Mouse (Mus musculus) layer of hippocampus, adult 11-12 months (tissue): ENCODE results near the gene Dtx3l.
"Not testable (repeated sequence)": the region's sequence is repeated elsewhere in the genome, so short reads cannot be mapped to it uniquely, and the experiment has no call there.

Source experiments
- DNase-seq: peaks from one replicate; pipeline ENCODE4 v3.0.0; 2022; ENCODE audit warnings: low spot score

Gene Dtx3l

DNA sequence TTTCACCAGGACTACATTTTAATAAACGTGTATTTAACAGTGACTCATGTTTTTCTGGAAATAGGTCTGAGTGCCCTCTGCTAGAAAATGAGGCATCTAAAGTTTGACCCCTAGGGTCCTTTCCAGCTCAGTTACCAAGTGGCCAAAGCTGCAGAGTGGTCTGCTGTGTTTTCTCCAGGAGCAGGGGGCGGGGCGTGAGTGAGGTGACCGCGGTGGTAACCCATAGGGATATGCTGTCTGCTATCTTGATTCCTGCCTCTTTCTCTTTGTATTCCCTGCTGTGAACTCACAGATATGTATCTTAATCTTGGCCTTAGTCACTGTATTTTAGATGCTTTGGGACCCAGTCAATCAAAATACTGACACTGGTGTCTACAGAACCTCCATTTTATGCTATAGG lies 14.6 kb downstream of the Dtx3l start:
- no peak for DNase-seq

DNA sequence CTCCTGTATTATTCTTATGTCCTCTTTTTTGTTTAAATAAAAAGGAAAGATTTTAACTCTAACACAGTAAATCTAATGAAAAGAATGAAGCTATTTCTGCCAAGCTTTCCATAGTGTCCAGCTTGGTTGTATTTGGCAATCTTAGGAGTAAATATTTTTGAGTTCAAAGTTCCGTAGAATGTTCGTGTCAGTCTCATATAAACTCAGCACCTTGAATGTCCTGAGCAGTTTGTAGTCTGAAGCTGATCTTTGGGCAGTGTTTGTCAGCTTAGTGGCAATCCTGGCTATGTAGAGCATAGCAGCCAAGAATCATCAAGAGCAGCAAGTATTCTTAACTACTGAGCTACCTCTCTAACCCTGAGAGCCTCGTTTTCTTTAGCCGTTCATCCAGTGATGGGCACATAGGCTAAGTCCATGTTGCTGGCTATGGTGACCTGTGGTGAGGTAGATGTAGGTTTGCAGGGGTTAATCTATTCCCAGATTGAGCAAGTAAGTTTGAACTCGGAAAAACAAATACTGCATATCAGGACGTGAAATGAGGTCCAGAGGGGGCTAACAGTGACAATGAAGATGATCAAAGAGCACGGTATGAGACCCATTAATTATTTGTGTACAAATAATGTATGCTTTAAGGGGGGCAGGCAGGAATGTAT lies 15.3 kb downstream of the Dtx3l start:
- no peak for DNase-seq

DNA sequence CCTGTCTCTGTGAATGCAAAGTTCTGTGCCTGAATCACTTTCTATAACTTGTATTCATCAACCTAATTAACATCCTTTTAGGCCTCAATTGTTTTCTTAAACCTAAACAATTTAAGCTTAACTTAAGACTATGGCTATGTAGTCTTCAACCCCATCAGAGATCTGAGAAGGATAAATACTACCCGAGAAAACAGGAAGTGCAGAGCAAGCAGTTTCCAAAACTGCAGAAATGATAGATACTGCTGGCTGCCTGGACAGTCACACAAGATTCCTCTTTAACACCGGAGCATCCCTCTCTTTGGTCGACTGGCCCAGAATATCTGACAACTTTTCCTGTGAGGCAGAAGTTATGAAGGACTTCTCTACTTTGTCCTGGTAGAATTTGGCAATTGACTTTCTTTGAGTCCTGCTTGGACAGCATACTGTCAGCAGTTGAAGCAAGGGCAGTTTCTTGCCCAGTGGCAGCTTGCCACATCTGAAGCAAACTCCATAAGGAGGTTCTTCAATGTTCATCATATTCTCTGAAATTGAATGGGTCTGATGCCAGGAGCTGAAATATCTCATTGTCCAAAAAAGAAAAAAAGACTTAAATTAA lies 16.6 kb downstream of the Dtx3l start:
- no peak for DNase-seq

DNA sequence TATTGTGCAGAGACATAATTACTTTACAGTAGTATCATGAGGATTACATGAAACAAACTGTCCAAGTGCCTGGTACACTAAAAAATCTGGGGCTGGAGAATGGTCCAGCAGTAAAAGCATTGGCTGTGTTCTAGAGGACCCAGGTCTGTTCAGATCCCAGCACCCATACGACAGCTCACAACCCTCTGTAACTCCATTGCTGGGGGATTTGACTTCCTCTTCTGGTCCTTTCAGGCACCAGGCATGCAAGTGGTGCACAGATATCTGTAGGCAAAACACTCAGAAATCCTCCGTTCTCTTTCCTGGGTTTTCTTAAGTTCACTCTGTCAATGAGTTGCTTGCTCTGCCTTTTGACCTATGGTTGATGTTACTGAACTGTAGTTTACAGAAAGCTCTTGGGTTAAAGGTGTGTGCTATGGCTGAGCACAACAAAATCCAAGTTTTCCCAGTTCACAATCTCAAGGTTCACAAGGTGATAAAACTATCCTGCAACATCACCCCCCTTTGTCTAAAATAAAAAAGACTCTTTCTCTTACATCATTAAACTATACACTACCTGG lies 17.2 kb downstream of the Dtx3l start:
- no peak for DNase-seq

DNA sequence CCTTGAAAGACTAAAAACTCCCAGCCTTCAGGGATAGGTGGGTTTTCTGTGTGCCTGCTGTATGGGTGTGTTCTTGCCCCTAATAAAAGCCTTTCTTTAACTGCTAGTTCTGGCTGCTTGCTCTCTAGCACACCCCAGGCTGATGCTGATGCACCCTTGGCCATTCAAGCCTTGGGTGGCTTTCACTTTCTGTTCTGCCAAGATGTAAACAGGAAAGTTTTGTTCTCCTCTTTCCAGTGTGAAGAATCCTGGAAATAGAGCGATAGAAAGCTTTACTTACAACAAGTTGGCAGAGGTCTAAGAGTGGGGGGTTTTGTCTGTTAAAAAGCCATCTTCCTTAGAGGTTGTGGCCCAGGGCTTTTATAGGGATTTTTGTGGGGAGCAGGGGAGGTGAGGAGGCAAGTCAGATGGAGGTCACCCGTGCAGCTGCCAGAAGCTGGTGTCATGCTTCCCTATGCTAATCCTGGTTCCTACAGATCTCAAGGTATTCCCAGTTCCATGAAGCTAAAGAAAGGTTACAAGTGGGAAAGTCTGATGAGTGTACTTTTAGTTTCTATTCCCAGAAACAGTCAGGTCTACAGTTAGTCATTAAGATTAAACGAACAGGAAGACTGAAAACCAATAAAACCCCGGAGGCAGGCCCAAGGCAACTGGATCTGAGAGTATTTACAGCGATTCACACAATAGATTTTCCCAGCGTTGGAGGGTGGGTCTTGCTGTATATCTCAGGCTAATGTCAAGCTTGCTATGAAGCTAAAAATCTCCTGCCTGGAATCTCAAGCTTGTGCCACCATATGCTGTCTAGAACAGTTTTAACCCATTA lies 20.0 kb downstream of the Dtx3l start:
- DNase-seq = no peak

DNA sequence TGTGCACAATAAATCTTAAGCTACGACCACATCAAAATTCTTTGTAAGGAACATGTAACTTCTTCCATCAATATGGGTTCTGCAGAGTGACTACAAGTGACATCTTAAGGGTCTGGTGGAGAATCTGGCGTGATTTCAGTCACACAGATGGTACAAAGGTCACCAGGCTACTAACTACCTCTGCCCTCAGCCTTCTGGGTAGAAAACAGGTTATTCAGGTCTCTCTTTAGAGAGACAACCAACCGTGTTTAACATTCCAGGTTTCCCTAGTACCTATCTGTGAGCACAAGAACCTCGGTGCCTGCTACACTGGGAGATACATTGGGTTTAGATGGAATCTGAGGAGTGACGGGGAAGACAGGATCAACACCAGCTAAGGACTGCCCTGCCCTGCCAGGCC lies 24.6 kb downstream of the Dtx3l start:
- DNase-seq = no peak

DNA sequence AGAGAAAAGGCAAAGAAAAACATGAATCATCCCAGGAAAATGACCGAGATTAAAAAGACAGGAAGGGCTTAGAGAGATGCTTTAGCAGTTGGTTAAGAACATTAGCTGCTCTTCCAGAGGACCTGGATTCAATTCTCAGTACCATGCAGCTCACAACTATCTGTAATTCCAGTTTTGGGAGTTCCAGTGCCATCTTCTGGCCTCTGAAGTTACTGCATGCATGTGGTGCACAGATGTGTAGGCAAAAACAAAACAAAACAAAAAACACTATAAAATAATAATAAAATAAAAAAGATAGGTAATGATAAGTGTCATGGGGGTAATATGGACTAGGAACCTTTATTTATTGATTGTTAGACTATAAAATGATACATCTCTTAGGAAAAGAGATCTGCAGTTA lies 25.4 kb downstream of the Dtx3l start:
- no peak for DNase-seq

DNA sequence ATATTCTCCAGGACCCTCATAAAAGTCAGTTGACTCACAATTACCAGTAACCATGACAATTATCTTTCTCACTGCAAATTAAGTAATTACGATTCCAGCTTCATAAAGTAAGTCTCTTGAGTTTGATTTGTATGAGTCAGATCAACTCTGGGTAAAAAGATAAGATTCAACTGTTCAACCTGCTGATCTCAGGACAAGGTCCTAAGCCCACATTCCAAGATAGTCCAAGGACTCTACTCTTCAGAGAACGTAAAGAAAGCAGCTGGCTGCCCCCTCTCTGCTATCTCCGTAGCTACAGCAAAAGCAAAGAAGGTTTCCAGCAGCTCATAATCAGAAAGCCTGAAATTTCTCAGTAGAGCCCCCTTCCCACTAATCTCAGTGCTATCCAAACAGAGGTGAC lies 27.5 kb downstream of the Dtx3l start:
- DNase-seq = no peak

DNA sequence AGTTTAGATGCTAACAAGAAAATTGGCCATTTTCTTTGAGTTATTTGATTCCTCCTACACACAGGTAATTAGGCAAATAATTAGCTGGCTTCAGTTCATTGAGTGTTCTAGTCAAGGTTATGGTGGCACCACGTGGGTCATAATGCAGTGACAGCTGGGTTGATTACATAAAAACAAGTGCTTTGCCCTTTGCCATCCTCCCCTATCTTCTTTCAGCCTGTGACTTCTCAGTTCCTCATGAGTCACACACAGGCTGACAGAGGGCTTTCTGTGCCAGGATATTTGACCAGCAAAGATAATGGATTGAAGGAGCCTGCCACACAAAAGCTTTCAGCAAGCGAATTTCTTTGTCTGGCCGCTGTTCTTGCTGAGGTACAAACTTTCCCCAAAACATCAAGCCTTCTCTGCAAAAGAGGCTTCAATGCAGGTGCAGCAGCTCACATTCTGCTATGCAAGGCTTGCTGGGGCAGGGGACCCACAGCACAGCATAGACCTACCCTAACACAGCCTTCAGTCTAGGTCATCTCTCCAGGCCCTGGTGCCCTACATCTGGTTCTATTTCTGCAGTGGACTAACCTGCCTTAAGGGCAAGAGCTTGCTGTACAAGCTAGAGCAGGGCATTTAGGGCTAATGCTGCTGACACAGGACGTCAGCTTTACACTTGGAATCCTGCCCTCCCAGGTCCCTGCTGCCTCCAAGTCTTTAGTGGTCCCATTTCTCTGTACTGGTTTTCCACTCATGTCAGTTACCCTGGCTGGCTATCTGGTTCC lies 31.3 kb downstream of the Dtx3l start:
- no peak for DNase-seq

DNA sequence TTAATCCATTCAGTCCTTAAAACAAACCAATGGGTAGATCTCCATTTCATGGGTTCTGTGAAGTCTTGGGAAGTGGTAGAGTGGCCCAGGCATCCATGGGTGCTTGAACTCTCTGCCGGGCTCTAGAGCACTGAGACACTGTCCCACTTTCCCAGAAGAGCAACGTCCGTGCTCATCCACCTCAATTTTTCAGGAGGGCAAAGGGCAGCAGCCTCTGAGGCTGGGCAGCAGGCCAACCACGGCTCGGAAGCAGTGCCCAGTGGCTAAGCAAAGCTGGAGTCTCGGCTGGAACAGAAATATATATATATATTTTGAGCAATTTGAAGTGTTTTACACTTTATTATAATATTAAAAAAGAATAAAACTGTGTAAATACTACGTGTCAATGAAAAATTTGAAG lies 32.1 kb downstream of the Dtx3l start:
- DNase-seq = no peak

DNA sequence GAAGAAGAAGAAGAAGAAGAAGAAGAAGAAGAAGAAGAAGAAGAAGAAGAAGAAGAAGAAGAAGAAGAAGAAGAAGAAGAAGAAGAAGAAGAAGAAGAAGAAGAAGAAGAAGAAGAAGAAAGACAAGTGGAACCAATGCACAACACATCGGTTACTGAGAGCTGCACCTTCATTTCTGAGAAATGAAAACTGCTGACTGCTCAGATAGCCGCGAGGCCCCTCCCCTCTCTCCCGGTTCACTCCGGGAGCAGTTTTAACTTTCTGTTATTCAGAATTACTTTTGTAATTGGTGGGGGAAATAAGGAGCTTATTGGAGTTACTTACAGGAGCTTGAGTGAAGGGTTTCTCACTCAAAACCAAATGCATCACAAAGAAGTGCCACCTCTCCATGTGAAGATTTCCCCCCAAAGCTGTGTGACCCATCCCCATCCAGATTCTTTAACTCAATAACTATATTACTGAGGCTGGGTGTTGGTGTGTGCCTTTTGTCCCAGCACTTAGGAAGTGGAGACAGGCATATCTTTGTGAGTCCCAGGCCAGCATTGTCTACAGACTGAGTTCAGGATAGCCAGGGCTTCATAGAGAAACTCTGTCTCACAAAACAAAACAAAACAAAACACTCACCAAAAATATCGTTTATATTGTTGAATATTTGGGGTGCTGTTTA lies 33.0 kb downstream of the Dtx3l start:
- no peak for DNase-seq

DNA sequence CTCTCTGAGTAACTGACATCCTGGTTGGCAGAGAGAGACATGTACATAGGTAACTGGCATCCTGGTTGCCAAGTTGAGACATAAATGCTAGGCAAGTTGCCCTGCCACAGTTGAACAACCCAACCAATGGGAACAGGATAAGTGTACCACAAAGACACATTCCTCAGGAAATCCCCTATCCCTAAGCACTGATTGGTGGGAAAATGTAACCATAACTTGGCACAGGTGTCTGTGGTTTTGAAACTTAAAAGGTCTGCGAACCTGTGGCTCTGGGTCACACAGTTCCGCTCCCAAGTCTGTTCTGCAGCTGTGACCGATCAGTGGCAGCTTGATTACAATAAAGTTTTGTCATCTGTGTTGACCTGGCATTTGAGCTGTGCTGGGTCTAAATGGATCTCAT lies 33.6 kb downstream of the Dtx3l start:
- no peak for DNase-seq

DNA sequence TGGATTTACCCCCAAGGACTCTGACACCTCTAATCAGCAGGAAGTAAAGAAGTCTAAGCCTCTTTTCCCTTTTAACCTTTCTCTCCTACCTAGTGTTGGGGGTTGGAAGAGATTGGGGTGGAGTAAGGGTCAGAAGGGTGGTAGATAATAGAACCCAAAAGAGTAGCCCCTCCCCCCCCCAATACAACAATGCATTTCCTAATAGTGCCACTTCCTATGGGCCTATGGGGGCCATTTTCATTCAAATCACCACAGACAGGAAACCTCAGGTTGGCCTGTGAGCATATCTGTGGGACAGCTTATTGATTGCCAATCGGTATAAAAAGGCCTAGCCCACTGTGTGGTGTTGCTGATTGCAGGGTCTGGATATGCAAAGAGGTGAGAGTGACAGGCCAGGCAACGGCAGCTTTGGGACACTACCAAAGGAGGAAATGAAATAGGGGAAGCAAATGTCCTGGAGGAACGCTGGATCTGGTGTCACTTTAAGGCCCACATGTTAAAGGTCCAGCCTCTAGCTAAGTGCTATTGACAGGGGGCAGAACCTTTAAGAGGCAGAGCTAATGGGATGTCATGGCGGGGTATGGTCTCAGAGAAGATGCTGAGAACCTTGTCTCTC lies 34.7 kb downstream of the Dtx3l start:
- DNase-seq = no peak

DNA sequence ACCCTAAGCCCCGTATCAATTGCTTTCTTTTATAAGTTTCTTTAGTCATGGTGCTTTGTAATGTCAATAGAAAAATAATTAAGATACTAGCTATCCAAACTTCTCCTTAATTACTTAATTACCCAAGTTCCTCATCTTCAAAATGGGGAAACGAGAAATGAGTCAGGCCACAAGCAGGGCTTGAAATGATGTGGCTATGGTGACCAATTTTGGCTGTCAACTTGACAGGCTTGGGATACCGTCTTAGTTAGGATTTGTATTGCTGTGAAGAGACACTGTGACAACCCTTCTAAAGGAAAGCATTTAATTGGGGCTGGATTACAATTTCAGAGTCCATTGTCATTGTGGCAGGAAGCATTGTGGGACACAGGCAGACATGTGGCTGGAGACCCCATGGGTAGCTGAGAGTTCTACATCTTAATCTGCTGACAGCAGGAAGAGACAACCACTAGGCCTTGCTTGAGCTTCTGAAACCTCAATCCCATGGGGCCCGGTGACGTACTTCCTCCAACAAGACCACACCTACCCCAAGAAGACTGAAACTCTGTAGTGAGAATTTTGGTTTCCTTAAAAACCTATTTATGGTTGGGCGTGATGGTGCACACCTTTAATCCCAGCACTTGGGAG lies 35.8 kb downstream of the Dtx3l start:
- DNase-seq = no peak

DNA sequence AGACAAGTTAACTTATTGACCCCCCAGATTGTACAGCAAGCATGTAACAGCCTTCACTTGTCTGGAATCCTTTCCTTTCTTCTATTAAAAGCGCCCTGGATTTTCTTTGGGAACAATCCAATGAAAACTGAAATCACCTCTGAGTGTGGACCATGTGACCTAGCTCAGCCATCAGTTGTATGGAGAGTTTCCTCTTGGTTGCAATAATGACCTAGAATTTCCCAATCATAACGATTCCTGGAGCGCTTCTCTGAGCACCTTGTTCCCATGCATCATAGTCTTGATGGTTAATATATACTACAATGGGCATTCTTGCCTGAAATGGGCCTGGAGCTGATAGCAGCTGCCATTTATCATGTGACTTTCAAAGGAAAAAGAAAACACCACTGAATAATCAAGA lies 38.4 kb downstream of the Dtx3l start:
- DNase-seq = no peak

DNA sequence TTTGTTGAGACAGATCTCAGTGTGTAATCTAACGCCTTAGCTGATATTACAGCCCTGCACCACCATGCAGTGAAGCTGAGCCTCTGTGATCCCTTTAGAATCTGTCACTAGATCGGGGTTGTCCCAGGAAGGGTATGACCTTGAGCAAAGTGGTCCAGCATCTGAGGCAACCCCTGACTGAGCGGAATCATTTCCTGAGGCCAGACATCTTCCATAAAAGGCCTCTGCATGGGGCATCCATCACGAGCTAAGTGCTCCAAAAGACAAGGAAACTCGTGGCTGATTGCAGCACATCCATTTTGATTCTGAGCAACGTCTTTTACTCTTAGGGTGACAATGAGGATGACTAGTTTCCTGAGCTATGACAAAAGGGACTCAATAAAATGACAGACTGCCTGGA lies 44.0 kb downstream of the Dtx3l start:
- no peak for DNase-seq

DNA sequence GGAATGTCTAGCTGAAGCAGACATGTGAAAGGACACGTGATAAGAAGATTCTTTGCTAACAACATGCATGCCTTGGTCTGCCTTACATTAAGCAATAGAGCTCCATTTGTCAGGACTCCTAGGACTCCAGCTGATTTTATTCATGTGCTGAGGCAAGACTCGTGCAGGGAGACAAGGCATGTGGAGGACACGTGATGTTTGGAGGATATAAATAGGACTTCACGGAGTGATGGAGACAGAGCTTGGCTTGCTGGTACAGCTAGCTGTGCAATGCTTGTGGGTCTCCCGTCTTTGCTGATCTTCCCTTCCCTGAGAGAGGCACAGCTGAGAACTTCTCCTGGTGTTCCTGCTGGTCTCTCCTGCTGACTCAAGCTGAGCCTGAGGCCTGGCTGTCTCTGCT lies 47.3 kb downstream of the Dtx3l start:
- not testable (repeated sequence) for DNase-seq

DNA sequence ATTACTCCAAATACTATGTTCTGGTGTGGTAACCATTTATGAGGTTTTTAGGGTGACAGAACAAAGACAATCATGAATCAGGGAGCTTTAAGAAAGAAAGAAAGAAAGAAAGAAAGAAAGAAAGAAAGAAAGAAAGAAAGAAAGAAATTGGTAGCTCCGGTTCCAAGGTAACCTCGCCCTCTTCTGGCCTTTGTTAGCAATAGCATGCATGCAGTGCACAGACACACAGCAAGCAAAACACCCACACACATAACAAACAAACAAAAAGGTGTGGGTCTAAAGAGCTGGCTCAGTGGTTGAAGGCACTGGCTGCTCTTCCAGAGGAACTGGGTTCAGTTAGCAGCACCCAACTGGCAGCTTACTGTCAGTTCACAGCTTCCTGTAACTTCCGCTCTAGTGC lies 48.3 kb downstream of the Dtx3l start:
- no peak for DNase-seq

DNA sequence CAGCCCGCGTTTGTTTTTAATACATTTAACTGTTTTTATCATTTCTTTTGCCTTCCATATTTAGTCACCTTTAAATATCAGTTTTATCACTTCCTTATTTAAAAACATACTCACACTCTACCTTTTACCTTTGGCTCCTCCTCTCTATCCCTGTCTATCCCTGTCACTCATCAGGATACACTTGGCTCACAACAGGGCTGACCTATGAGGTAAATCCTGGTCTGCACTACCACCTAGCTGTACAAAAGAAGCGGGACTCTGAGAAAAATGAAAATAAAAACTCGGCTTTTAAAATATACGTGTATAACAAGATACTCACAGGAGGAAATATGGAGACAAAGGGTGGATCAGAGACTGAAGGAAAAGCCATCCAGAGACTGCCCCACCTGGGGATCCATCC lies 50.0 kb downstream of the Dtx3l start:
- DNase-seq = no peak

DNA sequence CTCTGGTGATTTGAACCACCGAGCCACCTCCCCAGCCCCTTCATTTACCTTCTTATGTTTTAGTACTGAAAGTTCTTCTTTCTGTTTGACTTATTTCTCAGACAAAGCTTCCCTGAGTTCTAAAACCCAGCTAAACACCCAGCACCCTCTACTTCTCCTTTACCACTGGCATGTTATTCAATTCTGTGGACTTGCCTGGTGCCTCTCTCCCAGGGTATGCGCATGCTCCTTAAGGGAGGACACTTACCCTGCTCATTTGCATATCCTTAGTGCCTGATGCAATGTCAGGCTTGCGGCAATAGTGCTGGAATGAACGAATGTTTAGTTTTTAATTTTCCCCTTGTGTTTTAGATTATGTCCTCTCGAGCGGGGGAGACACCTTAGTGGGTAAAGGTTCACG lies 50.8 kb downstream of the Dtx3l start:
- no peak for DNase-seq
